Mouse (Mus musculus): ENCODE data around the gene Tjp1.
A peak's percentile ranks its signal among the peaks of the same experiment; 100 is the strongest.

The Tjp1 gene

GRCm38 (mm10) chr7:65431018-65431695 lies 96.4 kb downstream of the Tjp1 start:
- DNase-seq (ENCODE audit: low spot score in 2 of 2) = no peak

GRCm38 (mm10) chr7:65430401-65430800 lies 97.2 kb downstream of the Tjp1 start:
- no peak for DNase-seq (ENCODE audit: low spot score in 2 of 2)

- no peak for DNase-seq (ENCODE audit: low spot score in 2 of 2)
These were observed 103.1 kb downstream of the Tjp1 start for GRCm38 (mm10) chr7:65424519-65424918.

GRCm38 (mm10) chr7:65422456-65422855 lies 105.1 kb downstream of the Tjp1 start:
- DNase-seq (ENCODE audit: low spot score in 2 of 2) = no peak

- peak in 1 of 2 experiments; percentile 55 for DNase-seq (ENCODE audit: low spot score in 2 of 2)
These were observed 106.1 kb downstream of the Tjp1 start for GRCm38 (mm10) chr7:65421451-65421850.

- no peak for DNase-seq (ENCODE audit: low spot score in 2 of 2)
These were observed 107.7 kb downstream of the Tjp1 start for GRCm38 (mm10) chr7:65419926-65420325.

GRCm38 (mm10) chr7:65419012-65419411 lies 108.6 kb downstream of the Tjp1 start:
- DNase-seq (ENCODE audit: low spot score in 2 of 2) = no peak

- DNase-seq (ENCODE audit: low spot score in 2 of 2) = no peak
These were observed 109.1 kb downstream of the Tjp1 start for GRCm38 (mm10) chr7:65418366-65418911.

- no peak for DNase-seq (ENCODE audit: low spot score in 2 of 2)
These were observed 110.1 kb downstream of the Tjp1 start for GRCm38 (mm10) chr7:65417231-65418100.

- no peak for DNase-seq (ENCODE audit: low spot score in 2 of 2)
These were observed 111.1 kb downstream of the Tjp1 start for GRCm38 (mm10) chr7:65416506-65416905.

- DNase-seq (ENCODE audit: low spot score in 2 of 2) = no peak
These were observed 113.3 kb downstream of the Tjp1 start for GRCm38 (mm10) chr7:65413946-65414945.

- no peak for DNase-seq (ENCODE audit: low spot score in 2 of 2)
These were observed 116.9 kb downstream of the Tjp1 start for GRCm38 (mm10) chr7:65410668-65411067.

GRCm38 (mm10) chr7:65406427-65406826 lies 121.2 kb downstream of the Tjp1 start:
- no peak for DNase-seq (ENCODE audit: low spot score in 2 of 2)

GRCm38 (mm10) chr7:65402516-65402915 lies 125.1 kb downstream of the Tjp1 start:
- DNase-seq (ENCODE audit: low spot score in 2 of 2) = no peak

GRCm38 (mm10) chr7:65401622-65402021 lies 126.0 kb downstream of the Tjp1 start:
- DNase-seq (ENCODE audit: low spot score in 2 of 2) = no peak

- no peak for DNase-seq (ENCODE audit: low spot score in 2 of 2)
These were observed 131.7 kb downstream of the Tjp1 start for GRCm38 (mm10) chr7:65395891-65396290.

GRCm38 (mm10) chr7:65395166-65395565 lies 132.4 kb downstream of the Tjp1 start:
- DNase-seq (ENCODE audit: low spot score in 2 of 2) = no peak

GRCm38 (mm10) chr7:65394672-65395071 lies 132.9 kb downstream of the Tjp1 start:
- no peak for DNase-seq (ENCODE audit: low spot score in 2 of 2)

- no peak for DNase-seq (ENCODE audit: low spot score in 2 of 2)
These were observed 133.7 kb downstream of the Tjp1 start for GRCm38 (mm10) chr7:65393704-65394452.

- DNase-seq (ENCODE audit: low spot score in 2 of 2) = no peak
These were observed 134.6 kb downstream of the Tjp1 start for GRCm38 (mm10) chr7:65392986-65393385.

- no peak for DNase-seq (ENCODE audit: low spot score in 2 of 2)
These were observed 138.0 kb downstream of the Tjp1 start for GRCm38 (mm10) chr7:65389539-65389938.

All from left cerebral cortex, adult 9 months (tissue).